Mouse (Mus musculus): ENCODE results near the gene Gm42372. TPM values are rescaled to one million over a fixed set of nuclear protein-coding genes. Genes with fewer than 3 reads are reported as not detected.
A peak's percentile ranks its signal among the peaks of the same experiment; 100 is the strongest.

Gm42372 gene
- polyA plus RNA-seq, 1 experiment, result 0.16 TPM

DNA sequence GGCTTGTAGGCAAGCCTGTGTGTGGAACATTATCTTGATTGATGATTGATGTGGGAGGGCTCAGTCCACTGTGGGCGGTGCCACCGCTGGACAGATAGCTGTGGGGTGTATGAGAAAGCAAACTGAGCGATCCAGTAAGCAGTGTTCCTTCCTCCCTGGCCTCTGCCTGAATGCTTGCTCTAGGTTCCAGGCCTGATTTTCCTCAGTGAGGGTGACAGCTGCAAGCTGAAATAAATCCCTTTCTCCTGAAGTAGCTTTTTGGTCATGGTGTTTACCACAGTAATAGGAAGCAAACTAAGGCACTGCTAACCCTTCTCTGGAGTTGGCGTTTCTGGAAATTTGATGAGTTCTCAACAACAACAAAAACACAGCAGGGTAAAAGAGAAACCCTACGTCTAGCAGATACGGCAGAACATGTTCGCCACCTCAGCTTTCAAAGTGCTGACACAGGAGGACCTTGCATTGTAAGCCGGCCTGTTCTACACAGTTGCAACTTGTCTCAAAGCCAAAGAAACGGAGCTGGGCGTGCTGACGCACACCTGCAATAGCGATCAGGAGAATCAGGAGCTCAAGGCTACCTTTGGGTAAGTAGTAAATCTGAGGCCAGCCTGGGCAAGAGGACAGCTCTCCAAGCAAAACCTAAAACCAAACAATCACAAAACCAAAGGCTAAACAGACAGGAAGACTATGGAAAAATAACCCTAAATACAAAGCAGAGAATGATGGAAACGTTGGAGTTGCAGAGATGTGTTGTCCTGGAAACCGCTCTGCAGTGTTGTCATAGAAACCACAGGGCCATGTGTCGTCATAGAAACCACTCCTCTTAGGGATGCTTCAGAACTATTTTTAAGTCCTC lies 26.2 kb upstream of the Gm42372 start:
- H3K27ac ChIP-seq (ENCODE audit: insufficient read depth, low read depth, low read length), result no peak overlapping the region
- no peak for TF ChIP-seq CTCF (IDR thresholded peaks at IDR 0.05; ENCODE audit: low read depth, low read length)
- no peaks in the 10 kb centered on the region for H3K4me1 ChIP-seq (ENCODE audit: control insufficient read depth, insufficient read depth, low read length)
- H3K4me3 ChIP-seq (ENCODE audit: insufficient read depth, low read length), result no peak overlapping the region

GRCm38 (mm10) chr7:16959539-16960187 lies 23.2 kb upstream of the Gm42372 start, which contains the start of gene Pnmal1:
Gene Pnmal1, plus strand, starts transcription at chr7:16959679.
- no peak within 1 kb of the TSS for H3K27ac ChIP-seq (ENCODE audit: insufficient read depth, low read depth, low read length)
- no peak for TF ChIP-seq CTCF (IDR thresholded peaks at IDR 0.05; ENCODE audit: low read depth, low read length)
- no peak for TF ChIP-seq POLR2A (IDR thresholded peaks at IDR 0.05; ENCODE audit: borderline replicate concordance, low read depth, low read length)
- no peak within 1 kb of the TSS for H3K4me3 ChIP-seq (ENCODE audit: insufficient read depth, low read length)
- no peaks in the 10 kb centered on the region for H3K4me1 ChIP-seq (ENCODE audit: control insufficient read depth, insufficient read depth, low read length)

DNA sequence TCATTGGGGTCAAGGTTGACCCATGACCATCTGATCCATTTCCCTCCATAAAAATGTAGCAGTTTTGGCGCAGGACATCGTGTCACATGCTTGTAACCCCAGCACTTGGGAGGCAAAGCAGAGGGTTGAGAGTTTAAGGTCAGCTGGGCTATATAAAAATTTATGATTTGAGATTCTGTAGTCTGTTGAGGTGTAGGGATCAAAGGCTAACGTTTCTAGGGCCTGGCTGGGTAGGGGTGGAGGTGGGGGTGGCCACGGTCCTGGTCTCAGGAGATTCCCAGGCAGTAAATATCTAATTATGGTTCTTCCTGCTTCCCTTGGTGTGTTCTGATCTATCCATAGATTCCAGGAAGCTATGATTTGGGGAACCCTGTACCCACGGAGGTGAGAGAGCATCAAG lies 21.2 kb upstream of the Gm42372 start:
- TF ChIP-seq POLR2A (IDR thresholded peaks at IDR 0.05; ENCODE audit: borderline replicate concordance, low read depth, low read length), result no peak
- Histone ChIP-seq H3K27ac (ENCODE audit: insufficient read depth, low read depth, low read length) (no peak overlapping the region), H3K4me3 (ENCODE audit: insufficient read depth, low read length) (no peak overlapping the region), H3K4me1 (ENCODE audit: control insufficient read depth, insufficient read depth, low read length) (no peaks in the 10 kb centered on the region)

DNA sequence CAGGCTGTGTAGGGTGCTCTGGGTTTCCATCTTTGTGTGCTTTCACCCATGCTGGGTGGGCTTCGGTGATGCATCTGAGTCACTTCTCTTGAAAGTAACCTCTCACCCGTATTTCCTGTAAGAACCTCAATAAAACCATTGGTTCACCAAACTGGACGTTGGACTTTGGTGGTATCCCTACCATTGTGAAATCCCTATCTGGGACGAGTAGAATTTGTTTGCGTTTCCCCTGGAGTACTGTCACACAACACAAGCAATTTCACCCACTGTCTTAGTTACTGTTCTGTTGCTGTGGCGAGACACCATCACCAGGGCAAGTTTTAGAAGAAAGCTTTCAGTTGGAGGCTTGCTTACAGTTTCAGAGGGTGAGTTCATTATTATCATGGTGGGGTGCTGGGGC lies 14.5 kb upstream of the Gm42372 start:
- Histone ChIP-seq H3K27ac (ENCODE audit: insufficient read depth, low read depth, low read length) (no peak overlapping the region), H3K4me3 (ENCODE audit: insufficient read depth, low read length) (no peak overlapping the region), H3K4me1 (ENCODE audit: control insufficient read depth, insufficient read depth, low read length) (peaks cover 4% of the 10 kb centered on the region; the same call in 1 of the 2 replicates)
- no peak for TF ChIP-seq CTCF (IDR thresholded peaks at IDR 0.05; ENCODE audit: low read depth, low read length)
- TF ChIP-seq POLR2A (IDR thresholded peaks at IDR 0.05; ENCODE audit: borderline replicate concordance, low read depth, low read length), result no peak

DNA sequence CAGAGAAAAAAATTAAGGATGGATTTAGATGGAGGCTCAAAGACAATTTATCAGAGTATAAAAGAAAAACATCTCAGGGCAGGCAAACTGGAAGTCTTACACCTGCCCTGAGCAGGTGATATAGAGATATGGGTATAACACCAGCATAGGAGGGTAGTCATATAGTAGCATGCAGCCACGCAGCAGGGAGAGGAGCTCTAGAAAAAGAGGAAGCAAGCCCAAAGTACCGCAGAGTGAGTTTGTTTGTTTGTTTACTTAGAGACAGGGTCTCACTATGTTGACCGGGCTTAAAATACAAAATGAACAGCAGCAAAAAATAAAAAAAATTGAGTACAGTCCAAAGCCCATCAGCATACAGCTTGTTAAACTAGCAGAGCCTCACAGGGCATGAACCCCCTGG lies 11.7 kb upstream of the Gm42372 start:
- no peak for TF ChIP-seq POLR2A (IDR thresholded peaks at IDR 0.05; ENCODE audit: borderline replicate concordance, low read depth, low read length)
- TF ChIP-seq CTCF (IDR thresholded peaks at IDR 0.05; ENCODE audit: low read depth, low read length), result no peak
- no peak overlapping the region for H3K4me3 ChIP-seq (ENCODE audit: insufficient read depth, low read length)
- H3K27ac ChIP-seq (ENCODE audit: insufficient read depth, low read depth, low read length), result no peak overlapping the region
- H3K4me1 ChIP-seq (ENCODE audit: control insufficient read depth, insufficient read depth, low read length), result peaks cover 5% of the 10 kb centered on the region; the same call in 1 of the 2 replicates

DNA sequence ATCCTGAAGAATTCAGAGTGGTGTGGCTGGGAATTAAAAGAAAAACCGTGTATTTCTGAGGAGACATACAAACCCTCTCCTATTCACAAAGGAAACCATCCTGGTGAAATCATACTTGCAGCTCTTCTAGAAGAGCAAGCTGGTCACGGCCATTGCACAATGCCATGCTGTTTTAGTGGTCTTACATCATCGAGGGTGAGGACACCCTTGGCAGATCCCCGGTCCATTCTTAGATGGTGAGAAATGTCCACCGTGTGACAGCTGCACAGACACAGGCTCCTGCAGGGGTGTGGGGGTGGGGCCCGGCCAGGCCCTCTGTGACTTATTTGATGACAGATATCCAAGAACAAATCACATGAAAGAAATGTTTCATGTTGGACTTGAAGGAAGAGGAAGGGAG lies 8.9 kb upstream of the Gm42372 start:
- TF ChIP-seq CTCF (IDR thresholded peaks at IDR 0.05; ENCODE audit: low read depth, low read length), result no peak
- no peak for TF ChIP-seq POLR2A (IDR thresholded peaks at IDR 0.05; ENCODE audit: borderline replicate concordance, low read depth, low read length)
- Histone ChIP-seq H3K4me1 (ENCODE audit: control insufficient read depth, insufficient read depth, low read length) (peaks cover 5% of the 10 kb centered on the region; the same call in 1 of the 2 replicates), H3K27ac (ENCODE audit: insufficient read depth, low read depth, low read length) (no peak overlapping the region), H3K4me3 (ENCODE audit: insufficient read depth, low read length) (no peak overlapping the region)

- Histone ChIP-seq H3K4me1 (ENCODE audit: control insufficient read depth, insufficient read depth, low read length) (peaks cover 10% of the 10 kb centered on the region; the same call in 1 of the 2 replicates), H3K4me3 (ENCODE audit: insufficient read depth, low read length) (no peak overlapping the region), H3K27ac (ENCODE audit: insufficient read depth, low read depth, low read length) (no peak overlapping the region)
- TF ChIP-seq POLR2A (IDR thresholded peaks at IDR 0.05; ENCODE audit: borderline replicate concordance, low read depth, low read length), result no peak
- no peak for TF ChIP-seq CTCF (IDR thresholded peaks at IDR 0.05; ENCODE audit: low read depth, low read length)
Measured at GRCm38 (mm10) chr7:16976298-16976697, 6.6 kb upstream of the Gm42372 start.

- H3K27ac ChIP-seq (ENCODE audit: insufficient read depth, low read depth, low read length), result no peak overlapping the region
- no peak for TF ChIP-seq POLR2A (IDR thresholded peaks at IDR 0.05; ENCODE audit: borderline replicate concordance, low read depth, low read length)
- no peak overlapping the region for H3K4me3 ChIP-seq (ENCODE audit: insufficient read depth, low read length)
- peaks cover 8% of the 10 kb centered on the region; the same call in 1 of the 2 replicates for H3K4me1 ChIP-seq (ENCODE audit: control insufficient read depth, insufficient read depth, low read length)
Measured at GRCm38 (mm10) chr7:16978173-16978572, 4.7 kb upstream of the Gm42372 start.

DNA sequence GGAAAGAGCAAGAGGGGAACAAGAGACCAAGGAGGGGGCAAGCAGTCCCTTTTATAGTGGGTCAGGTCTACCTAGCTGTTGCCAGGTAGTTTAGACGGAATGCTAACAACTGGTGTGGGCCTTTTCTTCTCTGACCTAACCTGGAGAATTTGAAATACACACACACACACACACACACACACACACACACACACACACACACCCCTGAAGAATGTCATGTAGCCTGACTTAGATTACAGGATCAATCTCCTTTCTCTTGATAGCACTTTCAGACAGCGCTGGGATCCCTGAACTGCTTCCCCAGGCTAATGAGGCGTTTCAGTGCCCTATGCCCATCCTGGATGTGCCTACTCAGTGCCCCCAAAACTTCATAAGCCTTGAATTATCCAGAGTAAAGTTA lies 4.3 kb upstream of the Gm42372 start:
- Histone ChIP-seq H3K27ac (ENCODE audit: insufficient read depth, low read depth, low read length) (no peak overlapping the region), H3K4me1 (ENCODE audit: control insufficient read depth, insufficient read depth, low read length) (peaks cover 5% of the 10 kb centered on the region; the same call in 1 of the 2 replicates), H3K4me3 (ENCODE audit: insufficient read depth, low read length) (no peak overlapping the region)
- TF ChIP-seq CTCF (IDR thresholded peaks at IDR 0.05; ENCODE audit: low read depth, low read length), result no peak
- no peak for TF ChIP-seq POLR2A (IDR thresholded peaks at IDR 0.05; ENCODE audit: borderline replicate concordance, low read depth, low read length)

DNA sequence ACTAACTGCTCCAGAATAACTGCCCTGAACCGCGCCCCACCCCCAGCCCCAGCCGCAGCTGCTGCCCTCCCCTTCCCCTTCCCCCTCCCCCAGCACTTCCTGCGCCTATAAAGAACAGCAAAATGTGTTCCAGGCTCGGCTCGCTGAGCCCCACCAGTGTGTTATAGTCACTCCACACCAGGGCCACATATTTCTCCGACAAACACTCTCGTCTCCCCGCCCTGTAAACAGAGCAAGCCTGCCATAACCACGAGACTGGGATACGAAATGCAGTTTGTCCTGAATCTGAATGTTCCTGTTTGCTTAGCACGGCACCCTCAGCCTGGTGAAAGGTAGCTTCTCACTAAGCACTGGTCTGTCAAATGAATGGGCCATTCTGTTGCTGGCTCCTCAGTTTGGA lies 2.5 kb upstream of the Gm42372 start:
- no peak overlapping the region for H3K27ac ChIP-seq (ENCODE audit: insufficient read depth, low read depth, low read length)
- H3K4me3 ChIP-seq (ENCODE audit: insufficient read depth, low read length), result peak overlapping the region; percentile 34
- peaks cover 5% of the 10 kb centered on the region; the same call in 1 of the 2 replicates for H3K4me1 ChIP-seq (ENCODE audit: control insufficient read depth, insufficient read depth, low read length)
- TF ChIP-seq CTCF (IDR thresholded peaks at IDR 0.05; ENCODE audit: low read depth, low read length), result no peak
- TF ChIP-seq POLR2A (IDR thresholded peaks at IDR 0.05; ENCODE audit: borderline replicate concordance, low read depth, low read length), result no peak
